Mouse (Mus musculus): ENCODE measurements at regions not wholly inside any gene's neighbourhood (a gene's known extent, or its start where the extent isn't known, plus 50 kb on each side); places are given as distances from the start of the nearest gene placed in this dataset.

DNA sequence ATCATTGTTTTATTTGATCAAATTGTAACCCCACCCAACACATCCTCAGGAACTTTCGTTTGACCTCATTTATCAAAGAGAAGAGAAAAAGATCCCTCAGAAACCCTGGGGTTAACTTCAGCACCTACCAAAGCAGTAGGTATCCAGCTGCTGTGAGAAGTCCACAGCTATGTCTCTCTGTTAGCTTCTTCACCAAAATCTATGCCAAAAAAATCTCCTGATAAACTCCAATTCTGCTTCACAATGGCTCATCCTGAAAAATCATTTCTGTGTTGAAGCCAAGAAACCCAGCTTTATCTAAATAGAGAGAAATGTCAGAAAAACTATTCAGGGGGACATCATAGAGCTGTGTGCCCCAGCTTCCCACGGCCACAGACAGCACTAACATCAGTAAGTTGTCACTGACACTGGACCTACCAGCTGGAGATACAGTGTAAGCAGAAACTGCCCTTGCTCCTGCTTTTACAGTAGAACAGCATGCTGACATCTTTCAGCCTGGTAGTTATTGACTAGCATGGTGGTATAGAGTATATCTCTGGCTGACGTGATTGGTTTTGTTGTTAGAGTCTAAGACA lies 146.4 kb downstream of the Rchy1 start:
- no peak overlapping the region for H3K4me3 ChIP-seq
- DNase-seq (ENCODE audit: low spot score in 2 of 2) = no peak
- no peak overlapping the region for H3K27ac ChIP-seq
- TF ChIP-seq CTCF (conservative IDR thresholded peaks at IDR 0.05) = no peak

DNA sequence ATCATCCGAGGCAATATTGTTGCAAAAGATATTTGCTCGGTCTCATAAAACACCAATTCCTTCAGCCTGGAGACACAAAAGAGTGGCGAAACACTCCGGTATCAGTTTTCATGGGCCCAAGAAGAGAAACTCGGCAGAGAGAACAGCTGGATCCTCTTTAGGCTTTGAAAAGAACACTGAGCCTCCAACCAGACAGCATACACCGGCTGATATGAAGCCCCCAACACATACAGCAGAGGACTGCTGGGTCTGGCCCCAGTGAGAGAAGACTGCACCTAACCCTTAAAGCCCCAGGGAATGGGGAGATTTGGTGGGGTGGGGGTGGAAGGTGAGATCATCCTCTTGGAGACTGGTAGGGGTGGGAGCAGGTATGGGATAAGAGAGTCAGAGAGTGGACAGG lies 147.9 kb downstream of the Rchy1 start:
- Histone ChIP-seq H3K27ac (no peak overlapping the region), H3K4me3 (no peak overlapping the region)
- no peak for DNase-seq (ENCODE audit: low spot score in 2 of 2)
- no peak for TF ChIP-seq CTCF (conservative IDR thresholded peaks at IDR 0.05)

DNA sequence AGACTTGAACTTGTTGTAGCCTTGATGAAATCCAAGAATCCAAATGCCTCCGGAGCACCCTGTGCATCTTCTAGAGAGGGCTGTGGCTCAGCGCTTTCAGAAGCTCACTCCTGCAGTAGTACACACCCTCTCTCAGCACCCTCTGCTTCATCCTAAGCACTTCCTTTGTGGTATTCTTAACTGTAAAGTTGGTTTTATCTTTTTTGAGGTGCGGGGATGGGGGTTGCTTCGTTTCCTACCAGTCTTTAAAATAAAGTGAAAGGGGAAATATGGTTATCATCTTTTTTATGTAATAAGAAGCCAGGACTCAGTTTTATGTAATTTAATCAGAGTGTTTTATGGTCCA lies 148.5 kb downstream of the Rchy1 start:
- H3K4me3 ChIP-seq = no peak overlapping the region
- TF ChIP-seq CTCF (conservative IDR thresholded peaks at IDR 0.05) = no peak
- no peak for DNase-seq (ENCODE audit: low spot score in 2 of 2)
- H3K27ac ChIP-seq = no peak overlapping the region

GRCm38 (mm10) chr5:91813547-91814416 lies 149.1 kb downstream of the Rchy1 start:
- Histone ChIP-seq H3K27ac (no peak overlapping the region), H3K4me3 (no peak overlapping the region)
- no peak for TF ChIP-seq CTCF (conservative IDR thresholded peaks at IDR 0.05)
- DNase-seq (ENCODE audit: low spot score in 2 of 2) = no peak

DNA sequence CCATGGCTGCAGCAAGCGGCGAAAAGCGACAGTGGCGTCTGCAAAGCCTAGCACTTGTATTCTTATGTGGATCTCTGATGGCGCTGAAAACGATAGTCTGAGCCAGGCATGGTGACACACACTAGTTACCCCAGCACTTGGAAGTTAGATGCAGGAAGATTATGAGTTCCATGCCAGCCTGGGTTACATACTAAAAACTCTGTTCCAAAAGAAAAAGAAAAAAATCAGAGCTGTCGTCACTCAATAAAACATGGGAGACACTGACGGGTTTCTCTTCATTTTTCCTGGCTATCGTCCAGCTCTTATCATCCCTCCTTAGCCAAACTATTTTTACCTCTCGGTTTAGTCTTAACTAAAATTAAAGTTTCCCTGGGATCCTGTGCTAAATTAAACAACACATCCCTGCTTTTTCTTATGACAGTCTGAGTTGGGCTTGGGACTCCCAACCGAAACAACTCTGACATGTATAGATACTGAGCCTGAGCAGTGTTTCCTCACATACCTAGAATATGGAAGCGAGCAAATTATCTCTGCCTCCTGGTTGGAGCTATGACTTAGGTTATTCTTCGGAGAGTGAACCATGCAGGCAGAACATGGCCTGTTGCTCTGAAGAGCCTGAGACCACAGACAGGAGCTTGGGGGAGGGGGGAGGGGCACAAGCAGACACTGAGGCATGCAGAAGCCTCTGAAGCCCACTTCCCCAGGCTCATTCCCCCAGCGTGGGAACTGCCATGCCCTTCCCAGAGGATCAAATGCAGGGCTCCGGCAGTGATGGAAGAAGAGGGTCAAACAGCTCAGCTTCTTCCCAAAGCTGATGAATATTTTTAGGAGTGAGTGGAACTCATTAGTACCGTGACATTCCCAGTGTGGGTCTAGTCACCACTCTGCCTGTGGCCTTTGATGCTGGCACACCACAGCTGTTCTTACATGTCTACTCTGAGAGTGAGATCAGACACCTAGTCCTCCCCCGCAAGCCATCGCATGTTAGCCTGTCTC lies 155.5 kb downstream of the Rchy1 start:
- TF ChIP-seq CTCF (conservative IDR thresholded peaks at IDR 0.05) = no peak
- DNase-seq (ENCODE audit: low spot score in 2 of 2) = no peak
- Histone ChIP-seq H3K4me3 (no peak overlapping the region), H3K27ac (no peak overlapping the region)

- peak; percentile 22 to 23 for DNase-seq (ENCODE audit: low spot score in 2 of 2)
- no peak for TF ChIP-seq CTCF (conservative IDR thresholded peaks at IDR 0.05)
These were observed 161.4 kb downstream of the Rchy1 start for GRCm38 (mm10) chr5:91801297-91801980.

GRCm38 (mm10) chr5:91797362-91797761 lies 165.5 kb downstream of the Rchy1 start:
- no peak overlapping the region for H3K4me3 ChIP-seq
- H3K27ac ChIP-seq = no peak overlapping the region
- TF ChIP-seq CTCF (conservative IDR thresholded peaks at IDR 0.05) = no peak
- DNase-seq (ENCODE audit: low spot score in 2 of 2) = no peak

More at GRCm38 (mm10) chr5:91801297-91801980, 161.4 kb downstream of the Rchy1 start:
- no peak overlapping the region for H3K4me3 ChIP-seq
- H3K27ac ChIP-seq = no peak overlapping the region

GRCm38 (mm10) chr5:91792732-91793131 lies 170.1 kb downstream of the Rchy1 start:
- no peak overlapping the region for H3K27ac ChIP-seq
- DNase-seq (ENCODE audit: low spot score in 2 of 2) = no peak
- no peak for TF ChIP-seq CTCF (conservative IDR thresholded peaks at IDR 0.05)
- no peak overlapping the region for H3K4me3 ChIP-seq

DNA sequence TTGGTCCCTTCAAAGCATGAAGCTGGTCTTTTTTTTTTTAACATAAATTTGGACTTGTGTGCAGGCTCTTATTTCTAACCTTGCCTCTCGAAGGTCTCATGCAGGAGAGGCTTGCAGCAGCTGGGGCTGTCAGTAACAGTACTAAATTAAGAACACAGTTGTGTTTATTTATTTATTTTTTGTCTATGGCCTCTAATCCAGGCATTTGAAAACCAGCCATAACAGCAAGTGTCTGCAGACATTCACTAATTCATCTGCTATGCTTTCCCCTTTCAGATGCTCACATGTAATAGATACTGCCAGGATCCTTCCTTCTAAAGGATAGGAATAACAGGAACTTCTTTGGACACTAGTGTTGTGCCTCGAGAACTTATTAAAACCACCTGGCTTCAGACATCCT lies 172.5 kb downstream of the Rchy1 start:
- DNase-seq (ENCODE audit: low spot score in 2 of 2) = no peak
- H3K4me3 ChIP-seq = no peak overlapping the region
- no peak for TF ChIP-seq CTCF (conservative IDR thresholded peaks at IDR 0.05)
- H3K27ac ChIP-seq = no peak overlapping the region

GRCm38 (mm10) chr5:91783966-91784365 lies 178.9 kb downstream of the Rchy1 start:
- DNase-seq (ENCODE audit: low spot score in 2 of 2) = no peak
- H3K4me3 ChIP-seq = no peak overlapping the region
- TF ChIP-seq CTCF (conservative IDR thresholded peaks at IDR 0.05) = no peak
- no peak overlapping the region for H3K27ac ChIP-seq

GRCm38 (mm10) chr5:91776971-91777370 lies 185.9 kb downstream of the Rchy1 start:
- DNase-seq (ENCODE audit: low spot score in 2 of 2) = no peak
- Histone ChIP-seq H3K27ac (no peak overlapping the region), H3K4me3 (no peak overlapping the region)
- TF ChIP-seq CTCF (conservative IDR thresholded peaks at IDR 0.05) = no peak

GRCm38 (mm10) chr5:91774065-91774464 lies 188.8 kb downstream of the Rchy1 start:
- no peak for DNase-seq (ENCODE audit: low spot score in 2 of 2)
- no peak overlapping the region for H3K4me3 ChIP-seq
- H3K27ac ChIP-seq = no peak overlapping the region
- no peak for TF ChIP-seq CTCF (conservative IDR thresholded peaks at IDR 0.05)
